Mouse (Mus musculus) Patski (cell line): ENCODE data around the gene Avpr1a. TPM values are rescaled to one million over a fixed set of nuclear protein-coding genes. Genes with fewer than 3 reads are reported as not detected.

Experiments used
- ATAC-seq: fragments of 100-300 bp; one replicate; pipeline ENCODE4 v1.8.0; 2021
- CTCF ChIA-PET: fragments of 350-600 bp; sonication (Branson Sonifier 250); formaldehyde crosslinking; loops from one replicate; lab custom pipeline; 2022; ENCODE audit warnings: inconsistent platforms; lab: Charles Lee
- POLR2A ChIA-PET: fragments of 350-600 bp; sonication (Branson Sonifier 250); formaldehyde crosslinking; loops from one replicate; lab custom pipeline; 2022; ENCODE audit warnings: antibody characterized with exemption, inconsistent platforms; lab: Charles Lee
- DNase-seq: peaks from one replicate; pipeline ENCODE4 v3.0.0-alpha.2; 2011; ENCODE audit warnings: low read depth, low spot score
- H3K27me3 ChIP-seq: fragments of 371-371 bp; one replicate; pipeline ENCODE4 v1.5.1; 2021
- CTCF ChIP-seq: fragments of 100-300 bp; IDR thresholded peaks from one replicate; pipeline ENCODE4 v1.5.1; 2021
- in situ Hi-C: fragments of 300-500 bp; cut with MboI; formaldehyde crosslinking; loops from 3 replicates; pipeline ENCODE4 v1.11.1; 2018; ENCODE audit warnings: low pct_unique_long_range_greater_than_20kb, mixed read lengths
- polyA plus RNA-seq: library from polyadenylated mRNA; unstranded; gene quantifications from one replicate; pipeline ENCODE4 v1.2.3, GENCODE M21; 2021

The Avpr1a gene
- polyA plus RNA-seq, 1 experiment from 2014 or later = 0.03 TPM

DNA sequence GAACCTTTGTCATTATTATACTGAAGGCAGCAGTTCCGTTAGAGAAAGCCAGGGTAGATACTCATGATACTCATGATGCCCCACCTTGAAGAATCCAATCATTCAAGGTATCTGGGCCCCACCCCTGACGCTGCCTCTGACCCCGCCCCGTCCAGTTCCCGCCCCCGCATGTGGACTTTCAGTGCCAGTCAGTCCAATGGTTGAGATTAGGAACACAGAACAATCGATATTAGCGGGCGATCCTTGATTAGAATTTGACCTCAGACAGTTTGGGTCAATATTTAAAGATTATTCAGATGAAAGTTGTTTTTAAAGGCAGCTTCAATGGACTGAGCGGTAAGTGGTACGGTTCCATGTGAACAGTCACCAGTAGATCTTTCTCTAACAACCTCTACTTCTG, 7.5 kb downstream of the Avpr1a start:
- no peak for TF ChIP-seq CTCF

DNA sequence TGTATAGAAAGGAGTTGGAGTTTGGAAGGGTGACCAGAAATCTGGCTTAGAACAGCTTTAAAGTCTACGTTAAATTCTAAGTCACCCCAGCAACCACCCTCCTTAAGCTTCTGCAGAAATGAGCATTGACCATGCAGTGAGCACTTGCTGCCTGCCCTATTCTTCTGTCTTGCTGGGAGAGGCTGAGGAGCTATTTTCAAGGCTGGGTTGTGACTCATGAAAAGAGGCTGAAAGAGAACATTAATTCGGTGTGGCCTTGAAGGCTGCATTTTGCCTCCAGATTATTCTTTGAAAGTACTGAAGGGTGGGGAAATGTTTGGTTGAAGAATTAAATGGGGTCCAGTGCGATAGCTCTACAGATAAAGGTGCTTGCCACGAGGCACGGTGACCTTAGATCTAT, 28.5 kb downstream of the Avpr1a start:
- POLR2A ChIA-PET = no interaction called here
- ATAC-seq = no peak
- in situ Hi-C loops = no loop called here

More for the DNA sequence above, 7.5 kb downstream of the Avpr1a start:
- in situ Hi-C loops = loop anchor here (10.0 kb wide), 1 partner anchor 69 kb away; no protein-coding TSS in a partner anchor
- ChIA-PET CTCF (no interaction called here), POLR2A (no interaction called here)
- ATAC-seq (no peak), DNase-seq (no peak)
- no peaks in the 10 kb centered on the region for H3K27me3 ChIP-seq

GRCm38 (mm10) chr10:122498551-122498950, 50.3 kb downstream of the Avpr1a start:
- no peaks in the 10 kb centered on the region for H3K27me3 ChIP-seq
- ChIA-PET POLR2A (interaction anchor here (0.5 kb wide), 1 partner anchor 477 kb away, joined by 4 read pairs; no protein-coding TSS in a partner anchor), CTCF (interaction anchor here (0.9 to 1.1 kb wide), 2 partner anchors 12 to 16 kb away, joined by 3 read pairs; no protein-coding TSS in a partner anchor)
- DNase-seq = no peak
- no peak for ATAC-seq
- in situ Hi-C loops = no loop called here
- TF ChIP-seq CTCF = no peak

More for the DNA sequence above, 28.5 kb downstream of the Avpr1a start:
- CTCF ChIA-PET = interaction anchor here (1.0 to 1.5 kb wide), 2 partner anchors 9 to 16 kb away, joined by 3 to 4 read pairs; no protein-coding TSS in a partner anchor
- no peak for DNase-seq
- peaks cover 5% of the 10 kb centered on the region for H3K27me3 ChIP-seq
- no peak for TF ChIP-seq CTCF

DNA sequence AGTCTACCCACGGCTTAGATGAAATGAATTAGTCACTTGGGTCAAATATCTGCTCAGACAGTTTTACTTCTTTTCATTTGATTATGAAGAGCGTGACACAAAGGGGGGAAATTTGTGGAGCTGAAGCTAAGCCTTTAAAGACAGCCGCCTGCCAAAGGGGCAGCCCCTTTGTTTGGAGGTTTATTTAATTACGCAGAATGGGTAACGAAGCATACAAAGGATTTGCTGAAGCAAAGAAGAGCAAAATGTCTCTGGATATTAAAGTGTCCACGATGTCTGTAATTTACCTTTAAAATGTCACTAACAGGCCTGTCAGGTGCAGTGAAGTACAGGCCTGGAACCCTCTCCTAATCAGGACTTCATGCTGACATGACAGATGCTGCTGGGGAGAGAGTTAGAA, 51.0 kb downstream of the Avpr1a start:
- TF ChIP-seq CTCF = no peak
- ATAC-seq = no peak
- H3K27me3 ChIP-seq = no peaks in the 10 kb centered on the region
- CTCF ChIA-PET = interaction anchor here (0.9 to 1.5 kb wide), 3 partner anchors 13 to 17 kb away, joined by 3 read pairs; no protein-coding TSS in a partner anchor
- DNase-seq = no peak
- in situ Hi-C loops = no loop called here
- POLR2A ChIA-PET = no interaction called here

Other genes with a start within 250 kb of the Avpr1a start
- 26.0 TPM for gene Ppm1h, start 230.3 kb downstream of the Avpr1a start, polyA plus RNA-seq